Mouse (Mus musculus) spleen, adult 2 months (tissue): Measurements from ENCODE around the gene Stk39. TPM values are rescaled to one million over a fixed set of nuclear protein-coding genes. Genes with fewer than 3 reads are reported as not detected.

Experiments used
- DNase-seq, 2 experiments: peaks; one replicate each; pipeline versions ENCODE4 v3.0.0 to v3.0.0-alpha.2; 2012 to 2021; ENCODE audit warnings: low spot score in 2 of 2, low read depth in 1 of 2
- H3K27ac ChIP-seq: fragments of 200-500 bp; 2 replicates; pipeline ENCODE4 v1.5.1; 2012; ENCODE audit warnings: low read length, inconsistent platforms; ENCODE audit not compliant: insufficient read depth
- H3K27me3 ChIP-seq: fragments of 200-500 bp; 2 replicates; pipeline ENCODE4 v1.6.1; 2012; ENCODE audit warnings: mild to moderate bottlenecking, moderate library complexity, low read length, inconsistent platforms; ENCODE audit not compliant: control insufficient read depth, insufficient read depth
- H3K36me3 ChIP-seq: fragments of 200-500 bp; 2 replicates; pipeline ENCODE4 v1.6.1; 2012; ENCODE audit warnings: mild to moderate bottlenecking, low read length, inconsistent platforms; ENCODE audit not compliant: control insufficient read depth, insufficient read depth
- H3K4me1 ChIP-seq: fragments of 200-500 bp; 2 replicates; pipeline ENCODE4 v1.6.1; 2011; ENCODE audit warnings: inconsistent platforms; ENCODE audit not compliant: control insufficient read depth, insufficient read depth, insufficient read length
- H3K4me3 ChIP-seq: fragments of 200-500 bp; 2 replicates; pipeline ENCODE4 v1.5.1; 2011; ENCODE audit warnings: mild to moderate bottlenecking, inconsistent platforms; ENCODE audit not compliant: insufficient read depth, insufficient read length; ENCODE audit errors: extremely low read depth
- CTCF ChIP-seq: fragments of 200-500 bp; IDR thresholded peaks from 2 replicates; pipeline ENCODE4 v1.5.1; 2011; ENCODE audit warnings: mild to moderate bottlenecking, inconsistent platforms; ENCODE audit not compliant: insufficient read depth, insufficient read length, insufficient replicate concordance; ENCODE audit errors: extremely low read depth
- POLR2A ChIP-seq: fragments of 200-500 bp; IDR thresholded peaks from 2 replicates; pipeline ENCODE4 v1.6.1; 2011; ENCODE audit warnings: low read depth, low read length, inconsistent platforms
- WGBS: fragments of 180-500 bp; shearing (Covaris S2); methylation state at CpG from one replicate; pipeline ENCODE4 v1.1.7; 2018; 5-methylcytosine and 5-hydroxymethylcytosine counted together
- polyA plus RNA-seq: library from polyadenylated mRNA; depleted of rRNA; stranded (reverse); fragments of >200 nt; gene quantifications from 2 replicates; pipeline ENCODE4 v1.2.3, GENCODE M21; 2012; rRNA removed

The Stk39 gene
- polyA plus RNA-seq, 1 experiment: 3.8 TPM

DNA sequence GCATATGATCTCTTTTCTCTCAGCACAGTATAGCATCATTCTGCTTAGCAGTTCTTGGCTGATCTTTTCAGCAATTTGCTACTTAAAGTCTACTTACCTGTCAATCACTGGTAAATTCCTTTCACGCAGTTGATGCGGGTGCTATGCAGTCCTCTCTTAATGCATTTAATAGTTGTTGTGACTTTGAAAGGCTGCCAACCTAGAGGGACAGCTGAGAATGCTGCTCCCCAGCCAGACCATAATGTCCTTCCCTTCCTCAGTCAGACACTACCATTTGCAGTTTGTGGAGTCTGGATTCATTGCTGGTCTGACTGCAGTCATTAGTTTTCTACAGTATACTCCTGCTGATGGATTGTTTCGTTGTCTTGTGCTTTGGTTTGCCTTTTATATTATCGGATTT, 277.6 kb downstream of the Stk39 start:
- H3K4me1 ChIP-seq: no peaks in the 10 kb centered on the region
- 87% methylated on average over 4 of the region's 4 CpGs for WGBS

DNA sequence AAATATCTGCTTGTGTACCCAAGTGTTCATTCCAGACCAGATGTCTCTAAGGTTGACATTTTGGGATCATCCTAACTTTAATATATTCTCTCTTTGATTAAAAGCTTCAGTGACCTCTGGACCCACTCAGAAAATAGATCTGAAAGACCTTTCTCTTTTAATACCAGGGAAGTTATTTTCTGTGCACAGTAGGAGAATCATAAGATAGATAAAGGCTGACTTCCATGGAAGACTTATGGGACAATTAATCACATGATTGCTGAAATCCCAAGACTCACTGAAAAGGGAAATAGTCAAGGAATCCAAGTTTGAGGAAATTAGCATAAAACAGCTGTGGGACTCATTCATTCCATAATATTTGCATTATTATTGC, 278.6 kb downstream of the Stk39 start:
- Histone ChIP-seq H3K27ac (no peak overlapping the region), H3K27me3 (no peaks in the 10 kb centered on the region), H3K4me3 (no peak overlapping the region), H3K36me3 (no peaks in the 10 kb centered on the region), H3K4me1 (no peaks in the 10 kb centered on the region)
- no peak for DNase-seq
- TF ChIP-seq CTCF (no peak), POLR2A (no peak)

More for the DNA sequence above, 277.6 kb downstream of the Stk39 start:
- Histone ChIP-seq H3K4me3 (no peak overlapping the region), H3K36me3 (no peaks in the 10 kb centered on the region), H3K27me3 (no peaks in the 10 kb centered on the region), H3K27ac (no peak overlapping the region)
- TF ChIP-seq CTCF (no peak), POLR2A (no peak)
- no peak for DNase-seq

DNA sequence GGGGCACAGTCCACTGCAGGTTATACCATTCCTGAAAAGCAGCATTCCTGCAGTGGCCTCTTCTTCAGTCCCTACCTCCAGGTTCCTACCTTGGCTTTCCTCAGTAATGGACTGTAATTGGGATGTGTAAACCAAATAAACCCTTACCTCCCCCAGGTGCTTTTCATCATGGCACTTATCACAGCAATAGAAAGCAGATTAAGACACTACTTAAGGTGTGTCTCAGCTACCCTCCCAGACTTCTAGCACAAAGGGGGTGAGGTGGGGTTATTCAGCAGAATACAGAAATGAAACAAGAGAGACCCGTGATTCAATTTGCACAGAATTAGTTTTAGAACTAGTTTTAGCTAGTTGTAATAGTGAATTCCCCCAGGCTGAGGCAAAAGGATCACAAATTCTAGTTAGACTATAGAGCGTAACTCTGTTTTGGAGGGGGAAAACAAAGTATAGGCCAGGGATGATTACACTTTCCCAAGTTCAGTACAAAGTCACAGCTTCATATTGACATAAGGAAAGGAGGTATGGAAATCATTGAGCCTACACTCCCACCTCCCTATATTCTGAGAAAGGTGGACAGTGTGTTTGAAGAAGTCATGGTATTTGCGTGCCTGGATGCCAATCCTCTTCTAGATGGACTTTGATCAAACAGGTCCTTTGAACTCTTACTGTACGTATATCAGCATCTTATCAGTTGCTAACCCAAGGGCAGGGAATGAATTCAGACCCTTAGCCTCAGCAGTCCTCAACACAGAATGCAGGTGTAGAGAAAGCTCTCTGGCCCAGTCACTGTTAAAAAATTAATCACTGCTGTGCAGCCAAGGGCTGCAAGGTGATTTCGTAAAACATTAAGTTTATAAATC, 279.2 kb downstream of the Stk39 start:
- Histone ChIP-seq H3K4me3 (no peak overlapping the region), H3K27ac (no peak overlapping the region), H3K27me3 (no peaks in the 10 kb centered on the region), H3K36me3 (no peaks in the 10 kb centered on the region), H3K4me1 (no peaks in the 10 kb centered on the region)
- DNase-seq: no peak
- TF ChIP-seq POLR2A (no peak), CTCF (no peak)
- WGBS: 87% methylated on average over 5 of the region's 5 CpGs

DNA sequence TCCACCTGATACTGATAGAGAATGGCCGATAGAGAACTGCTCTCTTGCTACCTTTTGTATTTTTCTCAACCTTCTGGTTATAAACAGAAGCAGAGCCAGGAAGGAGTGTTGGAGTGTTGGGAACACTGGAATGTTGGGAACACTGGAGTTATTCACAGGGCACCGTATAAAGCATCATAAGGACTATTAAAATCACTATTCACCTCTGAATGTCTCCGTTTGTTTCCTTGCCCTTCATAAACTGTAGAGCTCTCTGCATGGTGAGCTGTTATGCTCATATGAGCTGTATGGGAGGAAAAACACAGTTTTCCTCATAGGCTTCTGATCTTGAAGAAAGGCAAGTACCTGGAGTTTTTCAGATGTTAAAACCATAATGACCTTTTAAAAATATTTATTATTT, 295.6 kb downstream of the Stk39 start:
- Histone ChIP-seq H3K4me3 (no peak overlapping the region), H3K36me3 (no peaks in the 10 kb centered on the region), H3K27me3 (no peaks in the 10 kb centered on the region), H3K27ac (no peak overlapping the region), H3K4me1 (no peaks in the 10 kb centered on the region)
- TF ChIP-seq POLR2A: no peak
- TF ChIP-seq CTCF: no peak
- no peak for DNase-seq
- 89% methylated on average over 3 of the region's 3 CpGs for WGBS

DNA sequence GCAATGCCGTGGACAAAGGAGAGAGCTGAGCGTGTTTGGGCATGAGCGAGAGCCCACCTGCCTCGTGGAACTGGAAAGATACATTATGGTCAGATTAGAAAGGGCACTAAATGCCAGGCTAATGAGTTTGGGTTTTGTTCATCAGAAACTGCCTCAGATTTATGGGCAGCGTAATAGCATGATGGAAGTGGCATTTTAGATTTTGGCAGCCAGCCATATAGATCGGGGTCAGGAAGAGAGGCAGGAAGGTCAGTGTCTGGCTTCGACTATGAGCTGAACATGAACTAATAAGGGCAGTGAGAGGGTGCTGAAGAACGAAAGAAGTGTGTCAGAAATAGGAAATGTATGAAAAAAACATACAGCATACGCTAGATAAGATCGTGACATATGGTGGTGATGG, 300.8 kb downstream of the Stk39 start:
- Histone ChIP-seq H3K27me3 (no peaks in the 10 kb centered on the region), H3K27ac (no peak overlapping the region), H3K4me1 (no peaks in the 10 kb centered on the region), H3K4me3 (no peak overlapping the region), H3K36me3 (no peaks in the 10 kb centered on the region)
- 49% methylated on average over 10 of the region's 10 CpGs for WGBS
- no peak for DNase-seq
- TF ChIP-seq CTCF (no peak), POLR2A (no peak)

DNA sequence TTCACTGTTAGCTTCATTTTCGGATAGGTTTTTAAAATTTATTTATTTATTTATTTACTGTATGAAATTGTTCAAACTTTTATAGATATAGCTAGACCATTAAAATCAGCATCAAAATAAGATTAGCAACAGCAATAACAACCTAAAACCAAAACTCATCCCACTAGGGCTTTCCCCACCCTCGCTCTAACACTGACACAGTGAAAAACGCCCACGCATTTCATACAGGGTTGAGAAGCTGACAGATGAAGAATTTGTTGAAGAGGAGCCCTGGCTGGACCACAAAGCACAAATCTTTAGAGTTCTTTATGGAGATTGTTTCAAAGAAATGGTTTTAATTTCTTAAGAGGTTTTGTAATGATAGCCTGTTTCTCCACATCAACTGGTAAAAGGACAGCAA, 310.1 kb downstream of the Stk39 start:
- Histone ChIP-seq H3K4me1 (no peaks in the 10 kb centered on the region), H3K27me3 (no peaks in the 10 kb centered on the region), H3K36me3 (no peaks in the 10 kb centered on the region), H3K4me3 (no peak overlapping the region), H3K27ac (no peak overlapping the region)
- no peak for DNase-seq
- no peak for TF ChIP-seq CTCF
- no peak for TF ChIP-seq POLR2A
- 86% methylated on average over 4 of the region's 4 CpGs for WGBS

DNA sequence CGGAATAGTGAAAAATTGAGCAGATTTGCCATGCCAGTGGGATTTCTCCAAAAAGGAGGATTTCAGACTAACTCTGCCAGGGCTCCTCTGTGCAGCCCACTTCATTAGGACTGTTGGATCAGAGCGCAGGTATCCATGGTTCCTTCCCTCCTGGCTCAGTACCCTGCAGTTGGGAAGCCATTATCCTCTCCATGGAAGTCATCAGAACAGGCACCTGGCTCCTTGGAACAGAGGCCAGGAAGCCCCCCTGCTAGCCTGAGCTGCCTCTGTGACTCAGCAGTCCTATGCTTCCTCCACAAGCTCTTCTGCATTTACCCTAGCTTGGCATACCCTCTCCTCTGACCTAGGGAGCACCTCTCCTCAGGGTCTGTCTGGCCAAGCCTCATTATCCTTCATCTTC, 311.5 kb downstream of the Stk39 start:
- no peak overlapping the region for H3K4me3 ChIP-seq
- H3K4me1 ChIP-seq: no peaks in the 10 kb centered on the region
- H3K27ac ChIP-seq: no peak overlapping the region
- H3K27me3 ChIP-seq: no peaks in the 10 kb centered on the region
- no peaks in the 10 kb centered on the region for H3K36me3 ChIP-seq
- 86% methylated on average over 2 of the region's 2 CpGs for WGBS
- TF ChIP-seq CTCF (no peak), POLR2A (no peak)
- DNase-seq: no peak

Other genes with a start within 250 kb of the Stk39 start
- not detected in 2 replicates for gene 4933409G03Rik, start 110.1 kb upstream of the Stk39 start, polyA plus RNA-seq
- gene 4932414N04Rik, start 184.2 kb upstream of the Stk39 start, polyA plus RNA-seq: not detected in 2 replicates